Mouse (Mus musculus) thymus, adult 2 months (tissue): Measurements from ENCODE around the gene Cyp2d9. TPM values are rescaled to one million over a fixed set of nuclear protein-coding genes. Genes with fewer than 3 reads are reported as not detected.
"Not testable (repeated sequence)": the region's sequence is repeated elsewhere in the genome, so short reads cannot be mapped to it uniquely, and the experiment has no call there.

ENCODE experiments used
- DNase-seq: peaks from one replicate; pipeline ENCODE4 v3.0.0; 2021
- H3K27ac ChIP-seq: fragments of 200-500 bp; 2 replicates; pipeline ENCODE4 v1.5.1; 2012; ENCODE audit warnings: low read length, control low read depth; ENCODE audit not compliant: control insufficient read depth, insufficient read depth
- H3K27me3 ChIP-seq: fragments of 200-500 bp; 2 replicates; pipeline ENCODE4 v1.6.1; 2012; ENCODE audit warnings: mild to moderate bottlenecking, low read length, moderate library complexity, mixed read lengths; ENCODE audit not compliant: control insufficient read depth, insufficient read depth
- H3K36me3 ChIP-seq: fragments of 200-500 bp; 2 replicates; pipeline ENCODE4 v1.6.1; 2012; ENCODE audit warnings: mild to moderate bottlenecking, low read length, moderate library complexity; ENCODE audit not compliant: control insufficient read depth, insufficient read depth
- H3K4me1 ChIP-seq: fragments of 200-500 bp; replicated peaks from 2 replicates; pipeline ENCODE4 v1.6.1; 2012; ENCODE audit warnings: low read length; ENCODE audit not compliant: control insufficient read depth, insufficient read depth
- H3K4me3 ChIP-seq: fragments of 200-500 bp; 2 replicates; pipeline ENCODE4 v1.5.1; 2012; ENCODE audit warnings: mild to moderate bottlenecking, low read length, control low read depth, moderate library complexity; ENCODE audit not compliant: control insufficient read depth, insufficient read depth
- CTCF ChIP-seq: fragments of 200-500 bp; IDR thresholded peaks from 2 replicates; pipeline ENCODE4 v1.5.1; 2012; ENCODE audit warnings: mild to moderate bottlenecking, control low read depth, low read length, moderate library complexity, borderline replicate concordance; ENCODE audit not compliant: control insufficient read depth, poor library complexity, insufficient read depth; ENCODE audit errors: extremely low read depth
- POLR2A ChIP-seq: fragments of 200-500 bp; IDR thresholded peaks from 2 replicates; pipeline ENCODE4 v1.6.1; 2012; ENCODE audit warnings: mild to moderate bottlenecking, low read length, control low read depth, moderate library complexity; ENCODE audit not compliant: control insufficient read depth, poor library complexity, insufficient read depth; ENCODE audit errors: extremely low read depth
- WGBS: fragments of 180-500 bp; shearing (Covaris S2); methylation state at CpG from one replicate; pipeline ENCODE4 v1.1.7; 2018; 5-methylcytosine and 5-hydroxymethylcytosine counted together
- polyA plus RNA-seq: library from polyadenylated mRNA; depleted of rRNA; stranded (reverse); fragments of >200 nt; gene quantifications from 2 replicates; pipeline ENCODE4 v1.2.3, GENCODE M21; 2012; rRNA removed

The Cyp2d9 gene
- polyA plus RNA-seq, 1 experiment, result 0.22 TPM

DNA sequence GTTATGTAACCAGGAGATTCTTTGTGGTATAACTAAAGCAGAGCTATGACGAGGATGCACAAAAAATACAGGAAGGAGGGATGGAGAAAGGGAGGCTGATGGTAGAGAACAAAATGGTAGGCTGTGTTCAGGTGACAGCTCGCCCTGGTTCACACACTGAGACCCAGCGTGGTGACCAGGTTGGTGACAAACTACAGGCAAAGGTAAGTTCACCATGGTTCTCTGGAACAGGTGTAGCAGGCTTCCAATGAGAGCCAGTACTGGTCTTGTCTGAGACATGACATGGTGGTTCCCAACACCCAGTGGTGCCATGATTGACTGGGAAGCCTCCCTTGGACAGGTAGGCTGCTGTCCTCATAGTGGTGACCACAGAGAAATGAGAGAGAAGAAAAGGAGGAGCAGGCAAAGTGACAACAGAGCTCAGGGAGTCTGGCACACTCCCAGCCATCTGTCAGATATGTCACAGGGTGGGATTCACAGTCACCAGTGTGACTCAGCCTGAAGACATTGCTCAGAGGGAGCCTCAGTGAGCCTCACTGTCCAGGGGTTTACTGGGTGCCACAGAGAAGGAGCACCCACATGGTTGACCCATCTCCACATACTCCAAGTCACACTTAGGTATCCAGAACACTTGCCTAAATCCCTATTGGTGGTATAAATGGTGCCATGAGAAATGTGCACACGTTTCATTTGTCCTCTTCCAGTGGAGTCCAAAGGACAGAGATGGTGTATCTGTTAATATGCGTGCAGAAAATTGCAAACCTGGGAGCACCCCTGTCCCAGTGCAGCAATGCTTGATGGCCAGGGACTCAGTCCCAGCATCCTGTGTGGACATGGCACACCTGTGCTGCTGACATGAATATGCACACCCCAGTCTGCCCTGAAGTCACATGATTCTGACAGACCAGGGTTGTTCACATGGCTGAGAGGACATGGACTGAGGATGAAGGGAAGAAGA lies 24.1 kb downstream of the Cyp2d9 start:
- Histone ChIP-seq H3K27me3 (no peaks in the 10 kb centered on the region), H3K27ac (no peak overlapping the region), H3K36me3 (no peaks in the 10 kb centered on the region), H3K4me1 (no peaks in the 10 kb centered on the region), H3K4me3 (no peak overlapping the region)
- TF ChIP-seq POLR2A (no peak), CTCF (no peak)
- 79% methylated on average over 5 of the region's 5 CpGs for WGBS
- no peak for DNase-seq

DNA sequence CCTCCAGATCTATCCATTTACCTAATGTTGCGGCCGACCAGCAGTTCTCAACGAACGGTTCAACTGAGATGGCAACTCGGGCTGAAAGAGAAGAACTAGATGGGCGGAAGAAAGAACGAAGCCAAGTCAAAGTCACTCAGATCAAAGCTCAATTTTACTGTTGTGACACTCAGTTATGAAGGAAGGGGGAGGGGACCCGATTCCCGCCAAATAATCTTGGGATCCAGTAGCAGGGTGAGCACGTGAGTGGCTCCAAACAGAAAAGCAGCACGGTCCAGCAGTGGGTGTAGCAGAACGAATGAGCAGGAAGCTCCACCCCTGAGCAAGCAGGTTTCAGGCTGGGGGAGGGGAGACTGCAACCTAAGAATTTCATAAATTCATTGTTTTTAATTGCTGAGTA lies 26.0 kb downstream of the Cyp2d9 start:
- H3K27ac ChIP-seq, H3K4me1 ChIP-seq, H3K27me3 ChIP-seq, DNase-seq, H3K4me3 ChIP-seq, H3K36me3 ChIP-seq: not testable (repeated sequence)
- WGBS, result 78% methylated on average over 12 of the region's 12 CpGs

DNA sequence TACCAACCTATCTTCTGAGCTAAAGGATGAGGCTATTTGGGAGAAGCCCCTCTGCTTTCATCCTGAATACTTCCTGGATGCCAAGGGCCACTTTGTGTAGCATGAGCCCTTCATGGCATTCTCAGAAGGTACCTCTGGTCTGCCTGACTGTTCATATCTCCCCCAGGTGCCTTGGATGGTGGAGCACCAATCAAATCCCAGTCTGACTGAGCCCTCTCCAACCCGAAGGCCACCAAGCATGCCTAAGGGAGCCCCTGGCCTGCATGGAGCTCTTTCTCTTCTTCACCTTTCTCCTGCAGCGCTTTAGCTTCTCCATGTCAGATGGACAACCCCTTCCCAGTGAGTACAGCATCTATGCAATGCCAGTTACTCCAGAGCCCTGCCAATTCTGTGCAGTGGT lies 31.5 kb downstream of the Cyp2d9 start:
- H3K27ac ChIP-seq, result no peak overlapping the region
- H3K4me3 ChIP-seq, result no peak overlapping the region
- TF ChIP-seq POLR2A, result no peak
- TF ChIP-seq CTCF, result no peak
- H3K36me3 ChIP-seq, result no peaks in the 10 kb centered on the region
- 79% methylated on average over 2 of the region's 2 CpGs for WGBS
- no peaks in the 10 kb centered on the region for H3K27me3 ChIP-seq
- no peak for DNase-seq
- no peaks in the 10 kb centered on the region for H3K4me1 ChIP-seq

DNA sequence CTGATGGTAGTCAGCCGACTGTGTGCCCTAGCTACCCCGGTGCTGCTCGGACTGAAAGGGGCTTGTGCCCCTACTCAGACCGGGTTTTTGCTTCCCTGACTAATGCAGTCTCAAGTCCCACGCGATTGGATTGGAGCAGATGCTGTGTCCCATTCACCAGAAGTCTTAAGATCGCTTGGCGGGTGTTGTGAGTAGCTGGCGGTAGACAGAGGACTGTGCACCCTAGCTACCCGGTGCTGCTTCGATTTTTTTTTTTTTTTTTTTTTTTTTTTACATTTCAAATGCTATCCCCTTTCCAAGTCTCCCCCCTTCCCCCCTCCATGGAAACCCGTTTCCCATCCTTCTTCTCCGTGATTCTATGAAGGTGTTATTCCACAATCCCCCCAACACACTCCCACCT lies 61.0 kb downstream of the Cyp2d9 start:
- not testable (repeated sequence) for H3K36me3 ChIP-seq, H3K27ac ChIP-seq, H3K4me3 ChIP-seq, H3K4me1 ChIP-seq, H3K27me3 ChIP-seq, DNase-seq
- 70% methylated on average over 13 of the region's 13 CpGs for WGBS

Other genes with a start within 250 kb of the Cyp2d9 start
- 0.93 and 1.1 TPM in 2 replicates for gene Shisa8, start 220.6 kb upstream of the Cyp2d9 start, polyA plus RNA-seq
- 4.3 and 7.0 TPM in 2 replicates for gene Tnfrsf13c, start 209.1 kb upstream of the Cyp2d9 start, polyA plus RNA-seq
- gene Cenpm, start 188.7 kb upstream of the Cyp2d9 start, polyA plus RNA-seq, result 44.8 and 68.0 TPM in 2 replicates
- 0.08 and 0.24 TPM in 2 replicates for gene 1500009C09Rik, start 181.0 kb upstream of the Cyp2d9 start, polyA plus RNA-seq
- 3.4 and 4.6 TPM in 2 replicates for gene Sept3, start 158.5 kb upstream of the Cyp2d9 start, polyA plus RNA-seq
- 0.11 and 0.14 TPM in 2 replicates for gene Wbp2nl, start 134.5 kb upstream of the Cyp2d9 start, polyA plus RNA-seq
- gene Naga, start 94.5 kb upstream of the Cyp2d9 start, polyA plus RNA-seq, result 118 and 150 TPM in 2 replicates
- gene Pheta2, start 94.5 kb upstream of the Cyp2d9 start, polyA plus RNA-seq, result 1.7 and 2.3 TPM in 2 replicates
- 218 and 230 TPM in 2 replicates for gene Smdt1, start 94.5 kb upstream of the Cyp2d9 start, polyA plus RNA-seq
- gene Ndufa6, start 79.1 kb upstream of the Cyp2d9 start, polyA plus RNA-seq, result 227 and 278 TPM in 2 replicates
- gene Cyp2d22, start 53.2 kb upstream of the Cyp2d9 start, polyA plus RNA-seq, result 12.6 and 15.7 TPM in 2 replicates
- not detected in 2 replicates for gene Cyp2d11, start 39.4 kb upstream of the Cyp2d9 start, polyA plus RNA-seq
- gene Cyp2d10, start 26.2 kb upstream of the Cyp2d9 start, polyA plus RNA-seq, result 0.28 and 2.5 TPM in 2 replicates
- 0.27 and 0.39 TPM in 2 replicates for gene Cyp2d12, start 121.6 kb downstream of the Cyp2d9 start, polyA plus RNA-seq
- 0.17 and 0.46 TPM in 2 replicates for gene Cyp2d34, start 187.5 kb downstream of the Cyp2d9 start, polyA plus RNA-seq